Comparison of ENCODE assay signal across 25 mouse cellular contexts in the genomic region with DNA sequence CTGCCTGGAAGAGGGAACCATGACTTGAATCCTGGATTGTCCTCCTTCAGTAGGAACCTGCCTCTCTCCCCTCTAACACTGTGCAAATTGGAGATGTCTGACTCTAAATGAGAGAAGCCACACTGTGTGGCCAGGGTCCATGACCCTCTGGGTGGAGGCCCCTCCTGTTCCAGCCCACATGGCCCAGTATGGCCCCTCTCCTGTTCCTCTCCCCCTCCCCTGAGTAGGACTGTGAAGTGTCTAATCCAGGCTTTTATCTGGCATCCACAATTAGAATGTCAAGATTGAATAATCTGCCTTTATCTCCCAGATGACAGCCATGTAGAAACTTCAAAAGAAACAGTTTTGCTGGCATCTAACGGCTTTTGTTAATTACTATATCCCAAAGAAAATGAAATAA.
DNase-seq lines count a peak whose midpoint lies in the region; ATAC-seq and TF ChIP-seq lines count a peak whose summit lies in the region.
"Had no signal": no experiment of that assay in that cellular context is flagged by ENCODE, and none has a peak within 500 bp of the region (broad histone marks: within the 10 kb centered on the region; RNA-seq: fewer than 3 reads in every experiment).

No protein-coding gene starts in this region.

- TF ChIP-seq EP300 in stomach, postnatal 0 days (optimal IDR thresholded peaks at IDR 0.05): no peak

- H3K9ac ChIP-seq in forebrain, embryonic 12.5 days: 0 out of 2 replicates have a peak overlapping the region, but pooled peaks have one; percentile 7
- H3K9ac ChIP-seq in forebrain, embryonic 13.5 days: 0 out of 2 replicates have a peak overlapping the region, but pooled peaks have one; percentile 12
- H3K9ac ChIP-seq in hindbrain, embryonic 16.5 days (ENCODE audit: low read depth, low read length): no peak overlapping the region
- no peak overlapping the region for H3K9ac ChIP-seq in midbrain, embryonic 15.5 days
- no peak overlapping the region for H3K9ac ChIP-seq in stomach, postnatal 0 days (ENCODE audit: low read length)
- H3K9ac ChIP-seq: heart, embryonic 12.5 days; kidney, embryonic 15.5 days; limb, embryonic 12.5 days; liver, embryonic 12.5 days; neural tube, embryonic 15.5 days had no signal

- H3K4me2 ChIP-seq in forebrain, embryonic 12.5 days: no peak overlapping the region
- no peak overlapping the region for H3K4me2 ChIP-seq in forebrain, embryonic 13.5 days
- H3K4me2 ChIP-seq in hindbrain, embryonic 16.5 days (ENCODE audit: low read length): no peak overlapping the region
- H3K4me2 ChIP-seq in midbrain, embryonic 15.5 days: no peak overlapping the region
- no peak overlapping the region for H3K4me2 ChIP-seq in stomach, postnatal 0 days (replicated peaks; ENCODE audit: low read depth)
- H3K4me2 ChIP-seq: heart, embryonic 12.5 days; kidney, embryonic 15.5 days; limb, embryonic 12.5 days; liver, embryonic 12.5 days; neural tube, embryonic 15.5 days had no signal

- WGBS in forebrain, embryonic 12.5 days: 62% methylated on average over 1 of the region's 1 CpGs
- 39% methylated on average over 1 of the region's 1 CpGs for WGBS in forebrain, embryonic 13.5 days
- whole genome bisulfite sequencing in hindbrain, embryonic 16.5 days: 47% methylated on average over 1 of the region's 1 CpGs
- 24% methylated on average over 1 of the region's 1 CpGs for WGBS in midbrain, embryonic 15.5 days
- WGBS in stomach, postnatal 0 days: 60% methylated on average over 1 of the region's 1 CpGs

- DNase-seq in spleen, adult 12 weeks (ENCODE audit: low spot score): no peak
- no peak for DNase-seq in adipocyte (ENCODE audit: low spot score)
- no peak for DNase-seq in stomach, postnatal 0 days (ENCODE audit: low spot score)
- DNase-seq: adrenal gland, adult 8-10 months; cerebellum, adult 18-20 months; cerebellum, postnatal 36 days; embryo, embryonic 11 days; gastrocnemius, postnatal 14 days; heart, adult 11 months; heart, postnatal 10 days; kidney, adult 11 months; kidney, postnatal 36 days; layer of hippocampus, postnatal 36 days; lung, adult 18-20 months; lung, postnatal 10 days; thymus, postnatal 14 days had no signal

- no peaks in the 10 kb centered on the region for H3K27me3 ChIP-seq in forebrain, embryonic 12.5 days
- H3K27me3 ChIP-seq in forebrain, embryonic 13.5 days: no peaks in the 10 kb centered on the region
- H3K27me3 ChIP-seq in hindbrain, embryonic 16.5 days (replicated peaks; ENCODE audit: control insufficient read depth, insufficient read depth, low read length): no peaks in the 10 kb centered on the region
- H3K27me3 ChIP-seq in midbrain, embryonic 15.5 days (replicated peaks): no peaks in the 10 kb centered on the region
- no peaks in the 10 kb centered on the region for H3K27me3 ChIP-seq in stomach, postnatal 0 days (ENCODE audit: control insufficient read depth, insufficient read depth, low read length)
- H3K27me3 ChIP-seq: kidney, embryonic 15.5 days; liver, embryonic 12.5 days; neural tube, embryonic 15.5 days had no signal

- H3K4me3 ChIP-seq in forebrain, embryonic 12.5 days (replicated peaks): no peak overlapping the region
- H3K4me3 ChIP-seq in forebrain, embryonic 13.5 days: no peak overlapping the region
- H3K4me3 ChIP-seq in hindbrain, embryonic 16.5 days (ENCODE audit: low read length): no peak overlapping the region
- no peak overlapping the region for H3K4me3 ChIP-seq in midbrain, embryonic 15.5 days
- no peak overlapping the region for H3K4me3 ChIP-seq in stomach, postnatal 0 days (ENCODE audit: low read depth, low read length)
- H3K4me3 ChIP-seq: heart, embryonic 12.5 days; kidney, embryonic 15.5 days; limb, embryonic 12.5 days; liver, embryonic 12.5 days; neural tube, embryonic 15.5 days had no signal

- 0 out of 2 replicates have a peak overlapping the region, but pooled peaks have one; percentile 56 for H3K27ac ChIP-seq in forebrain, embryonic 12.5 days
- H3K27ac ChIP-seq in forebrain, embryonic 13.5 days: peak overlapping the region; percentile 20
- 0 out of 2 replicates have a peak overlapping the region, but pooled peaks have one; percentile 32 for H3K27ac ChIP-seq in hindbrain, embryonic 16.5 days (ENCODE audit: low read depth, low read length)
- H3K27ac ChIP-seq in midbrain, embryonic 15.5 days: peak overlapping the region; percentile 82; the same call in 1 of the 2 replicates
- no peak overlapping the region for H3K27ac ChIP-seq in stomach, postnatal 0 days (replicated peaks)
- H3K27ac ChIP-seq: kidney, embryonic 15.5 days; limb, embryonic 12.5 days; liver, embryonic 12.5 days; neural tube, embryonic 15.5 days had no signal

- no peak for ATAC-seq in forebrain, embryonic 12.5 days (ENCODE audit: low FRiP score)
- ATAC-seq in forebrain, embryonic 13.5 days: no peak
- ATAC-seq in hindbrain, embryonic 16.5 days: no peak
- ATAC-seq in midbrain, embryonic 15.5 days (replicated peaks): peak; percentile 44; the same call in 1 of the 2 replicates
- ATAC-seq in stomach, postnatal 0 days (ENCODE audit: low FRiP score, low TSS enrichment): no peak
- ATAC-seq: liver, embryonic 12.5 days had no signal

- H3K36me3 ChIP-seq in forebrain, embryonic 12.5 days (replicated peaks): no peaks in the 10 kb centered on the region
- H3K36me3 ChIP-seq in forebrain, embryonic 13.5 days (ENCODE audit: poor library complexity, severe bottlenecking): no peaks in the 10 kb centered on the region
- H3K36me3 ChIP-seq in hindbrain, embryonic 16.5 days (ENCODE audit: control insufficient read depth, insufficient read depth, low read length): no peaks in the 10 kb centered on the region
- H3K36me3 ChIP-seq in midbrain, embryonic 15.5 days (replicated peaks): no peaks in the 10 kb centered on the region
- H3K36me3 ChIP-seq in stomach, postnatal 0 days (ENCODE audit: control insufficient read depth, insufficient read depth, low read length): no peaks in the 10 kb centered on the region
- H3K36me3 ChIP-seq: heart, embryonic 12.5 days; kidney, embryonic 15.5 days; limb, embryonic 12.5 days; liver, embryonic 12.5 days; neural tube, embryonic 15.5 days had no signal

- H3K4me1 ChIP-seq in forebrain, embryonic 12.5 days: peaks cover 71% of the 10 kb centered on the region
- peaks cover 77% of the 10 kb centered on the region for H3K4me1 ChIP-seq in forebrain, embryonic 13.5 days
- H3K4me1 ChIP-seq in hindbrain, embryonic 16.5 days (ENCODE audit: control insufficient read depth, insufficient read depth, low read depth, low read length): peaks cover 25% of the 10 kb centered on the region
- peaks cover 54% of the 10 kb centered on the region for H3K4me1 ChIP-seq in midbrain, embryonic 15.5 days
- no peaks in the 10 kb centered on the region for H3K4me1 ChIP-seq in stomach, postnatal 0 days (replicated peaks; ENCODE audit: control insufficient read depth, insufficient read depth)
- H3K4me1 ChIP-seq: liver, embryonic 12.5 days had no signal

- no peak for TF ChIP-seq CTCF in stomach, postnatal 0 days (IDR thresholded peaks at IDR 0.05; ENCODE audit: low read depth)

- H3K9me3 ChIP-seq in forebrain, embryonic 12.5 days: no peaks in the 10 kb centered on the region
- no peaks in the 10 kb centered on the region for H3K9me3 ChIP-seq in forebrain, embryonic 13.5 days (replicated peaks)
- H3K9me3 ChIP-seq in hindbrain, embryonic 16.5 days (ENCODE audit: control insufficient read depth, low read length): no peaks in the 10 kb centered on the region
- no peaks in the 10 kb centered on the region for H3K9me3 ChIP-seq in midbrain, embryonic 15.5 days
- no peaks in the 10 kb centered on the region for H3K9me3 ChIP-seq in stomach, postnatal 0 days (ENCODE audit: control insufficient read depth, low read length)
- H3K9me3 ChIP-seq: heart, embryonic 12.5 days; kidney, embryonic 15.5 days; limb, embryonic 12.5 days; liver, embryonic 12.5 days; neural tube, embryonic 15.5 days had no signal

Comparison
In these comparisons a context has a peak if more than half of its experiments do, and no peak if none do; other contexts are left out.
1. H3K9ac ChIP-seq: peak in forebrain, embryonic 12.5 days (single experiment) and forebrain, embryonic 13.5 days (single experiment); none in hindbrain, embryonic 16.5 days (single experiment), midbrain, embryonic 15.5 days (single experiment) and stomach, postnatal 0 days (single experiment).